ENCODE assay signal across 13 mouse cellular contexts in genomic region chr16:48562290-48563080, GRCm38 (mm10).
DNase-seq lines count a peak whose midpoint lies in the region; ATAC-seq and TF ChIP-seq lines count a peak whose summit lies in the region.
"Had no signal": no experiment of that assay in that cellular context is flagged by ENCODE, and none has a peak within 500 bp of the region (broad histone marks: within the 10 kb centered on the region; RNA-seq: fewer than 3 reads in every experiment).

No protein-coding gene starts in this region.

- no peak for TF ChIP-seq EP300 in stomach, postnatal 0 days (optimal IDR thresholded peaks at IDR 0.05)

- H3K27me3 ChIP-seq in hindbrain, embryonic 11.5 days (ENCODE audit: control insufficient read depth, insufficient read depth, low read length) = no peaks in the 10 kb centered on the region
- H3K27me3 ChIP-seq in midbrain, embryonic 13.5 days = peaks cover 7% of the 10 kb centered on the region; the same call in 1 of the 2 replicates
- H3K27me3 ChIP-seq in stomach, postnatal 0 days (ENCODE audit: control insufficient read depth, insufficient read depth, low read length) = no peaks in the 10 kb centered on the region
- H3K27me3 ChIP-seq: heart, embryonic 13.5 days; megakaryocyte, embryonic 14.5 days had no signal

- TF ChIP-seq CTCF in stomach, postnatal 0 days (IDR thresholded peaks at IDR 0.05; ENCODE audit: low read depth) = no peak

- no peaks in the 10 kb centered on the region for H3K9me3 ChIP-seq in hindbrain, embryonic 11.5 days (ENCODE audit: control insufficient read depth, low read length)
- no peaks in the 10 kb centered on the region for H3K9me3 ChIP-seq in midbrain, embryonic 13.5 days
- no peaks in the 10 kb centered on the region for H3K9me3 ChIP-seq in stomach, postnatal 0 days (ENCODE audit: control insufficient read depth, low read length)
- H3K9me3 ChIP-seq: heart, embryonic 13.5 days had no signal

- no peak overlapping the region for H3K4me2 ChIP-seq in hindbrain, embryonic 11.5 days (replicated peaks; ENCODE audit: low read depth, low read length)
- H3K4me2 ChIP-seq in midbrain, embryonic 13.5 days (replicated peaks) = 0 out of 2 replicates have a peak overlapping the region, but pooled peaks have one; percentile 5
- no peak overlapping the region for H3K4me2 ChIP-seq in stomach, postnatal 0 days (replicated peaks; ENCODE audit: low read depth)
- H3K4me2 ChIP-seq: heart, embryonic 13.5 days had no signal

- no peaks in the 10 kb centered on the region for H3K36me3 ChIP-seq in hindbrain, embryonic 11.5 days (ENCODE audit: control insufficient read depth, insufficient read depth, low read length)
- no peaks in the 10 kb centered on the region for H3K36me3 ChIP-seq in midbrain, embryonic 13.5 days
- no peaks in the 10 kb centered on the region for H3K36me3 ChIP-seq in stomach, postnatal 0 days (ENCODE audit: control insufficient read depth, insufficient read depth, low read length)
- H3K36me3 ChIP-seq: heart, embryonic 13.5 days had no signal

- H3K4me3 ChIP-seq in hindbrain, embryonic 11.5 days (ENCODE audit: low read depth, low read length) = no peak overlapping the region
- H3K4me3 ChIP-seq in midbrain, embryonic 13.5 days (replicated peaks) = no peak overlapping the region
- no peak overlapping the region for H3K4me3 ChIP-seq in stomach, postnatal 0 days (ENCODE audit: low read depth, low read length)
- H3K4me3 ChIP-seq: heart, embryonic 13.5 days; megakaryocyte, embryonic 14.5 days had no signal

- peak; percentile 90 for ATAC-seq in hindbrain, embryonic 11.5 days (ENCODE audit: low FRiP score)
- peak; percentile 88 for ATAC-seq in midbrain, embryonic 13.5 days
- ATAC-seq in activated CD4-positive, CD25-positive, alpha-beta regulatory T cell, adult 4 months = no peak
- no peak for ATAC-seq in stomach, postnatal 0 days (ENCODE audit: low FRiP score, low TSS enrichment)

- 16% methylated on average over 11 of the region's 11 CpGs for WGBS in hindbrain, embryonic 11.5 days
- WGBS in midbrain, embryonic 13.5 days = 8% methylated on average over 11 of the region's 11 CpGs
- WGBS in stomach, postnatal 0 days = 47% methylated on average over 11 of the region's 11 CpGs

- peak overlapping the region; percentile 25; the same call in 1 of the 2 replicates for H3K27ac ChIP-seq in hindbrain, embryonic 11.5 days (ENCODE audit: low read depth, low read length)
- peak overlapping the region; percentile 45; the same call in 1 of the 2 replicates for H3K27ac ChIP-seq in midbrain, embryonic 13.5 days
- H3K27ac ChIP-seq in stomach, postnatal 0 days (replicated peaks) = no peak overlapping the region
- H3K27ac ChIP-seq: heart, embryonic 13.5 days had no signal

- 0 out of 2 replicates have a peak, but pooled peaks cover 2% of the 10 kb centered on the region for H3K4me1 ChIP-seq in hindbrain, embryonic 11.5 days (replicated peaks; ENCODE audit: control insufficient read depth, insufficient read depth, low read length)
- H3K4me1 ChIP-seq in midbrain, embryonic 13.5 days (replicated peaks) = peaks cover 11% of the 10 kb centered on the region
- H3K4me1 ChIP-seq in stomach, postnatal 0 days (replicated peaks; ENCODE audit: control insufficient read depth, insufficient read depth) = no peaks in the 10 kb centered on the region
- H3K4me1 ChIP-seq: heart, embryonic 13.5 days; megakaryocyte, embryonic 14.5 days had no signal

- peak; percentile 87 for DNase-seq in R1 (ENCODE audit: low read depth, low spot score)
- peak; percentile 69 for DNase-seq in embryo, embryonic 11 days
- peak; percentile 59 for DNase-seq in hindbrain, embryonic 11.5 days (ENCODE audit: low spot score)
- DNase-seq in gastrocnemius, postnatal 36 days = no peak
- no peak for DNase-seq in gastrocnemius, postnatal 10 days
- DNase-seq in stomach, postnatal 0 days (ENCODE audit: low spot score) = no peak
- DNase-seq: gastrocnemius, postnatal 25 days; kidney, postnatal 36 days; lung, adult 2 months had no signal

- intact Hi-C loops in gastrocnemius, postnatal 36 days (cut with DNase I) = no loop called here

- no peak overlapping the region for H3K9ac ChIP-seq in hindbrain, embryonic 11.5 days (ENCODE audit: low read depth, low read length)
- no peak overlapping the region for H3K9ac ChIP-seq in midbrain, embryonic 13.5 days (replicated peaks)
- H3K9ac ChIP-seq in stomach, postnatal 0 days (ENCODE audit: low read length) = no peak overlapping the region
- H3K9ac ChIP-seq: heart, embryonic 13.5 days had no signal

Comparison
In these comparisons a context has a peak if more than half of its experiments do, and no peak if none do; other contexts are left out.
1. DNase-seq: peak in R1 (single experiment), embryo, embryonic 11 days (single experiment) and hindbrain, embryonic 11.5 days (single experiment); none in gastrocnemius, postnatal 36 days (0 of 2), gastrocnemius, postnatal 10 days (single experiment) and stomach, postnatal 0 days (single experiment).
2. ATAC-seq: peak in hindbrain, embryonic 11.5 days (single experiment) and midbrain, embryonic 13.5 days (single experiment); none in activated CD4-positive, CD25-positive, alpha-beta regulatory T cell, adult 4 months (single experiment) and stomach, postnatal 0 days (single experiment).